Mouse (Mus musculus) lung, embryonic 14.5 days (tissue): ENCODE data around the gene Mfap3. TPM values are rescaled to one million over a fixed set of nuclear protein-coding genes. Genes with fewer than 3 reads are reported as not detected.

ENCODE experiments used
- ATAC-seq: fragments of 200-750 bp; cut with Nextera tagmentation; 2 replicates; pipeline ENCODE4 v1.8.0; 2017; ENCODE audit warnings: mild to moderate bottlenecking, moderate TSS enrichment, moderate library complexity; ENCODE audit not compliant: insufficient read depth
- DNase-seq: peaks from one replicate; pipeline ENCODE4 v3.0.0-alpha.2; 2015
- H3K27ac ChIP-seq: fragments of 300-500 bp; sonication (generic); 2 replicates; pipeline ENCODE4 v1.5.1; 2014; ENCODE audit warnings: low read depth, mild to moderate bottlenecking, moderate library complexity
- H3K27me3 ChIP-seq: fragments of 300-500 bp; sonication (generic); 2 replicates; pipeline ENCODE4 v1.6.1; 2014; ENCODE audit warnings: low read length, control low read depth; ENCODE audit not compliant: insufficient read depth
- H3K36me3 ChIP-seq: fragments of 300-500 bp; sonication (generic); 2 replicates; pipeline ENCODE4 v1.6.1; 2014; ENCODE audit warnings: control low read depth; ENCODE audit not compliant: insufficient read depth
- H3K4me1 ChIP-seq: fragments of 300-500 bp; sonication (generic); 2 replicates; pipeline ENCODE4 v1.6.1; 2014; ENCODE audit warnings: antibody characterized with exemption, control low read depth; ENCODE audit not compliant: insufficient read depth
- H3K4me2 ChIP-seq: fragments of 300-500 bp; sonication (generic); 2 replicates; pipeline ENCODE4 v1.6.1; 2014; ENCODE audit warnings: mild to moderate bottlenecking
- H3K4me3 ChIP-seq: fragments of 300-500 bp; sonication (generic); 2 replicates; pipeline ENCODE4 v1.5.1; 2014; ENCODE audit warnings: low read depth, low read length
- H3K9ac ChIP-seq: fragments of 300-500 bp; sonication (generic); 2 replicates; pipeline ENCODE4 v1.6.1; 2014
- H3K9me3 ChIP-seq: fragments of 300-500 bp; sonication (generic); 2 replicates; pipeline ENCODE4 v1.6.1; 2016; ENCODE audit warnings: low read depth, low read length, control low read depth
- CTCF ChIP-seq: IDR thresholded peaks from 2 replicates; pipeline ENCODE4 v1.5.1; 2016; ENCODE audit warnings: antibody characterized with exemption, low read depth
- WGBS: fragments of 180-500 bp; shearing (Covaris S2); extraction: QIAGEN DNeasy Blood & Tissue Kit; methylation state at CpG from one replicate; pipeline ENCODE4 v1.1.7; 2014; 5-methylcytosine and 5-hydroxymethylcytosine counted together
- polyA plus RNA-seq: library from polyadenylated mRNA; unstranded; fragments of >200 nt; fragmentation: Nextera tagmentation; extraction: Ambion mirVana; gene quantifications from 2 replicates; pipeline ENCODE4 v1.2.1, GENCODE M21; 2014

Gene Mfap3
- polyA plus RNA-seq, 1 experiment from 2014 or later, result 46.9 TPM

DNA sequence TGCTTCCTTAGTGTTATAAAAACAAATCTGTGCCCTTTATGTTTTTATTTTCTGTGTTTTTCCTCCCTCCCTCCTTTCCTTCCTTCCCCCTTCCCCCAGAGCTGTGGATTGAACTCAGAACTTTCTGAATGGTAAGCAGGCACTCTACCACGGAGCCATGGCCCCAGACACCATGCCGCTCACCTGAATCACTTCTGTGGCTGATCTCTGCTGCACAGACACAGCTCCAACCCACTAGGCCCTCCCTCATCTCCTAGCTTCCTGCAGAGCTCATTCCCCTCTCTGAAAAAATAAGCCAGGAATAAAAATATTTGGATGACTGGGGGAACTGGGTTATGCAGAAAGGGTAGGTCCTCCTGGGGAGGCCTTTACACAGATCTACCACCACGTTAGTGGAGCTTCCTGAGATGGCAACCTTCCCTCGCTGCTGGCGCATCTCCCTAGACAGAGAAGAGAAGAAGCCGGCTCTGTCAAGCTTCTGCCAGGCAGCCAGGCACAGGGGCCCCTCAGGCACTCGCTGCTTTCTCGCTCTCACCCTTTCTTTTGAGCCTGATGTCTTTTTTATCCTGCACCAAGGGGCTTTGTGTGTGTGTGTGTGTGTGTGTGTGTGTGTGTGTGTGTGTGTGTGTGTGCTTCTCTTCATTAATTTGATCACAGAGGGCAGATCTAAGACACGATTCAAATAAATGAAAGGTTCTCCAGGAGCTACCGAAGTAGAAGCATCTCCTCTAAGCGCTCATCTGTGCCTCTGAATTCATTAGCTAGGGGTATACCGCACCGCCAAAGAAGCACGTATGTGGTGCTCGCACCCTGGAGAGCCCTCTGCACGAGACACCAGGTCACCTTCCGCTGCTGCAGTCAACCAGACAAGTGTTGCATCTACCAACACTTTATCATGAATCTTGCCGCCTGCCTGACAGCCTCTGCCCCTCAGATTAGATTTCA lies 47.9 kb downstream of the Mfap3 start:
- Histone ChIP-seq H3K9ac (no peak overlapping the region), H3K4me1 (no peaks in the 10 kb centered on the region), H3K36me3 (no peaks in the 10 kb centered on the region), H3K27ac (no peak overlapping the region), H3K27me3 (peaks cover 8% of the 10 kb centered on the region), H3K4me3 (no peak overlapping the region), H3K9me3 (peaks cover 5% of the 10 kb centered on the region; the same call in 1 of the 2 replicates), H3K4me2 (no peak overlapping the region)
- 35% methylated on average over 17 of the region's 18 CpGs for WGBS
- DNase-seq (no peak), ATAC-seq (no peak)
- TF ChIP-seq CTCF, result no peak

- Histone ChIP-seq H3K9me3 (peaks cover 5% of the 10 kb centered on the region; the same call in 1 of the 2 replicates), H3K27me3 (peaks cover 12% of the 10 kb centered on the region), H3K9ac (no peak overlapping the region), H3K4me3 (no peak overlapping the region), H3K27ac (no peak overlapping the region), H3K4me2 (no peak overlapping the region), H3K36me3 (no peaks in the 10 kb centered on the region), H3K4me1 (no peaks in the 10 kb centered on the region)
- 77% methylated on average over 2 of the region's 2 CpGs for WGBS
- TF ChIP-seq CTCF, result no peak
- ATAC-seq, result no peak
- DNase-seq, result no peak
Measured at GRCm38 (mm10) chr11:57568950-57569490, 50.6 kb downstream of the Mfap3 start.

- no peak overlapping the region for H3K9ac ChIP-seq
- H3K36me3 ChIP-seq, result no peaks in the 10 kb centered on the region
- DNase-seq (no peak), ATAC-seq (no peak)
- 83% methylated on average over 3 of the region's 3 CpGs for WGBS
- H3K4me1 ChIP-seq, result no peaks in the 10 kb centered on the region
- no peak overlapping the region for H3K27ac ChIP-seq
- peaks cover 5% of the 10 kb centered on the region; the same call in 1 of the 2 replicates for H3K9me3 ChIP-seq
- H3K4me2 ChIP-seq, result no peak overlapping the region
- no peak for TF ChIP-seq CTCF
- peaks cover 12% of the 10 kb centered on the region for H3K27me3 ChIP-seq
- no peak overlapping the region for H3K4me3 ChIP-seq
Measured at GRCm38 (mm10) chr11:57571035-57571434, 52.6 kb downstream of the Mfap3 start.

- Histone ChIP-seq H3K9me3 (peaks cover 5% of the 10 kb centered on the region; the same call in 1 of the 2 replicates), H3K36me3 (no peaks in the 10 kb centered on the region), H3K4me3 (no peak overlapping the region), H3K27me3 (peaks cover 13% of the 10 kb centered on the region), H3K4me2 (no peak overlapping the region), H3K4me1 (no peaks in the 10 kb centered on the region), H3K9ac (no peak overlapping the region), H3K27ac (no peak overlapping the region)
- no peak for TF ChIP-seq CTCF
- ATAC-seq, result no peak
- 34% methylated on average over 14 of the region's 14 CpGs for WGBS
- peak; percentile 51 for DNase-seq
Measured at GRCm38 (mm10) chr11:57573686-57574274, 55.3 kb downstream of the Mfap3 start.

GRCm38 (mm10) chr11:57576871-57577515 lies 58.5 kb downstream of the Mfap3 start:
- H3K4me2 ChIP-seq, result no peak overlapping the region
- peaks cover 7% of the 10 kb centered on the region; the same call in 1 of the 2 replicates for H3K27me3 ChIP-seq
- no peaks in the 10 kb centered on the region for H3K36me3 ChIP-seq
- WGBS, result 52% methylated on average over 6 of the region's 6 CpGs
- no peak overlapping the region for H3K27ac ChIP-seq
- ATAC-seq (peak; percentile 41; the same call in 1 of the 2 replicates), DNase-seq (peak; percentile 75)
- H3K4me1 ChIP-seq, result no peaks in the 10 kb centered on the region
- H3K9me3 ChIP-seq, result no peaks in the 10 kb centered on the region
- H3K4me3 ChIP-seq, result no peak overlapping the region
- H3K9ac ChIP-seq, result no peak overlapping the region
- no peak for TF ChIP-seq CTCF

GRCm38 (mm10) chr11:57582818-57583635 lies 64.6 kb downstream of the Mfap3 start:
- WGBS, result 20% methylated on average over 10 of the region's 10 CpGs
- no peak overlapping the region for H3K4me3 ChIP-seq
- no peaks in the 10 kb centered on the region for H3K4me1 ChIP-seq
- TF ChIP-seq CTCF, result no peak
- no peak for ATAC-seq
- no peak overlapping the region for H3K9ac ChIP-seq
- peak; percentile 11 for DNase-seq
- no peaks in the 10 kb centered on the region for H3K27me3 ChIP-seq
- H3K27ac ChIP-seq, result no peak overlapping the region
- H3K4me2 ChIP-seq, result no peak overlapping the region
- H3K36me3 ChIP-seq, result no peaks in the 10 kb centered on the region
- no peaks in the 10 kb centered on the region for H3K9me3 ChIP-seq

Other genes with a start within 250 kb of the Mfap3 start
- gene Fam114a2, start within 50 bp of the Mfap3 start, polyA plus RNA-seq, result 48.6 and 53.8 TPM in 2 replicates
- 11.2 and 11.9 TPM in 2 replicates for gene Galnt10, start 126.8 kb downstream of the Mfap3 start, polyA plus RNA-seq